Mouse (Mus musculus) erythroblast, adult 5-6 weeks (primary cell): Measurements from ENCODE around the gene Smarcc1. TPM values are rescaled to one million over a fixed set of nuclear protein-coding genes. Genes with fewer than 3 reads are reported as not detected.
"Not testable (repeated sequence)": the region's sequence is repeated elsewhere in the genome, so short reads cannot be mapped to it uniquely, and the experiment has no call there.

Experiments used
- ATAC-seq: replicated peaks from 2 replicates; pipeline ENCODE4 v1.8.0; 2016; ENCODE audit warnings: moderate number of reproducible peaks, mild to moderate bottlenecking, moderate TSS enrichment, inconsistent platforms; ENCODE audit not compliant: poor library complexity, low FRiP score, severe bottlenecking
- total RNA-seq, 2 experiments: library from RNA; stranded (forward) in 1 of 2; stranded (reverse) in 1 of 2; fragments of 150-400 nt in 1 of 2; fragments of 200-764, 138-1000 nt in 1 of 2; gene quantifications; 2 replicates each; pipeline versions ENCODE4 v1.2.3 to v1.2.4; 2015 to 2017; ENCODE audit warnings: low replicate concordance in 2 of 2

Smarcc1 gene
- total RNA-seq, 2 experiments from 2014 or later: 17.6 to 33.6 TPM

GRCm38 (mm10) chr9:110130896-110131524 lies 13.5 kb downstream of the Smarcc1 start:
- 0 out of 2 replicates have a peak, but pooled peaks have one; percentile 24 for ATAC-seq

DNA sequence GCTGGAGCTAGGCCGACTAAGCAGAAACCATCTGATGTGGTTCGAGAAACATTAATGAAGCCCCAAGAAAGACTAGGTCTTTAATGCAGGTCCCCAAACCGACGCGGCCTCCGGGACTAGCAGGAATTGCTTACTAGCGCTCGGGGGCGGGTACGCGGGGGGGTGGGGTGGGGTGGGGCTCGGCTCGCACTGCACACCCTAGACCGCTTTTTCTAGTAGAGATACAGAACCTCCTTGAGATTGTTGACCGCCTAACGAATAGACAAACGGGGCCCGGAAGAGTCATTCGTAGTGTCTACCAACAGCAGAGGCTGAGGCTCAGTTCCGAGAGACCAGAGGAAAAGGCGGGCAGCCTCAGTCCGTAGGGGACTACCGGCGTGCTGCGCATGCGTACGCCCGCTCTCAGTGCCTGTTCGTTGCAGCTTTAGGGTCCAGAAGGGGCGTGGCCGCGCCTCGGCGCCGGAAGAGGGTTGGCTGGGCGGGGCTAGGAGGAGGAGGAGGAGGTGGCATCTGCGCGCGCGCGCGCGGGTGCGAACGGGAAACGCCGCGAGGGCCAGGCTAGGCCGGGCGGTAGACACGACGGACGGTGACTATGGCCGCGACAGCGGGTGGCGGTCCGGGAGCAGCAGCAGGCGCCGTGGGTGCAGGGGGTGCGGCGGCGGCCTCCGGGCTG lies 14.2 kb downstream of the Smarcc1 start:
- ATAC-seq: peak; percentile 97

- no peak for ATAC-seq
Observed at GRCm38 (mm10) chr9:110132201-110132605, 14.7 kb downstream of the Smarcc1 start.

GRCm38 (mm10) chr9:110132921-110133320 lies 15.4 kb downstream of the Smarcc1 start:
- ATAC-seq: no peak

DNA sequence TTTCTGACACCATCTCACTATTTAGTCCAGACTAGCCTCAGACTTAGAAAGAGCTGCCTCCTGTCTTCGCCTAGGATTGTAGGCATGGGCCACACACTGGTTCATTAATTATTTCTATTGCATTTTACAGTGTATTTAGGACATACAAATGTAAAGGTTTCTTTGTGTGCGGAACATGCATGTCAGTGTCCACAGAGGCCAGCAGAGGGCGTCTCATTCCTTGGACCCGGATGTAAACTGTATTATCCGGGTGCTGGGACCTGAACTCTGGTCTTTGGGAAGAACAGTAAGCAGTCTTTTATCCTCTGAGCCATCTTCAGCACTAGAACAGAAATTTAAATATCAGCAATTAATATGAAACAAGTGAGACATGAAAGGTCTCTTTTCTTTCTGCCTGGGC lies 16.7 kb downstream of the Smarcc1 start:
- ATAC-seq: no peak

DNA sequence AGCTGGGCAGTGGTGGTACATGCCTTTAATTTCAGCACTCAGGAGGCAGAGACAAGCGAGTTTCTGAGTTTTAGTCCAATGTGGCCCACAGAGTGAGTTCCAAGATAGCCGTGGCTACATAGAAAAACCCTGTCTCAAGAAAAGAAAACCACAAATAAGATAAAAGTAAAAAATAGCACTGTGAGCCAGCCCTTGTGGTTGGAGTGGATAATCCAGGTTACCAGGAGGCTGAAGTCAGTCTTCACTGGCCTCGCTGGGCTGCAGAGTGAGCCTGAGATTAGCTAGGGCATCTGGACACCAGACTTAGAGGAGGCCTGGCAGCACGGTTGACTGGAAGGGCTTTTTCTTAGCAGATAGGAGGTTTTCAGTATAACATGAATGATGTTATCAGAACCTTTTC lies 21.6 kb downstream of the Smarcc1 start:
- no peak for ATAC-seq

DNA sequence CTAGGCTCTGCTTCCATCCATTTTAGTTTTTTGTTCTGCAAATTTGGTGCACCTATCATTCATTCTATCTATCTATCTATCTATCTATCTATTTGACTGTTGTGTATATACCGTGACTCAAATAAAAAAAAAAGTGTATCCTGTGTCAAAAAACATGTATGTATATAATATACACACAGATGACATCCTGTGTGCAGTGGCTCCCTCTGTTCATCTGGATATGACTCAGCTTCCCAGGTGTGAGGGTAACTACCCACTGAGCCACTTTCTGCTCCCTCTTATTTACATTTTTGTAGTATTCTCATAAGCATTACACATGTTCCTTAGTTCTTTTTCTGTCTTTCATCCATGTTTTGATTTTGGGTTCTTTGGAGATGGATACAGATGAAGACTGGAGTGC lies 24.6 kb downstream of the Smarcc1 start:
- no peak for ATAC-seq

- no peak for ATAC-seq
Observed at GRCm38 (mm10) chr9:110148598-110148997, 31.1 kb downstream of the Smarcc1 start.

- ATAC-seq: no peak
Observed at GRCm38 (mm10) chr9:110159036-110159435, 41.5 kb downstream of the Smarcc1 start.

DNA sequence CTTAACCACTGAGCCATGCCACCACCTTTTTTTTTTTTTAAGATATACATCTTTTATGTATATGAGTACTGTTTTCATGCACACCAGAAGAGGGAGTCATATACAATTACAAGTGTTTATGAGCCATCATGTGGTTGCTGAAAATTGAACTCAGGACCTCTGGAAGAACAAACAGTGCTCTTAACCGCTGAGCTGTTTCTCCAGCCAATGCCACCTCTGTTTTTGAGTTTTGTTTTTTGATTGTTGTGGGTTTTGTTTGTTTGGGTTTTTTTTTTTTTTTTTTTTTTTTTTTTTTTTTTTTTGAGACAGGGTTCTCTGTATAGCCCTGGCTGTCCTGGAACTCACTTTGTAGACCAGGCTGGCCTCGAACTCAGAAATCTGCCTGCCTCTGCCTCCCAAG lies 43.0 kb downstream of the Smarcc1 start:
- ATAC-seq: not testable (repeated sequence)

- no peak for ATAC-seq
Observed at GRCm38 (mm10) chr9:110162441-110162840, 44.9 kb downstream of the Smarcc1 start.

- ATAC-seq: no peak
Observed at GRCm38 (mm10) chr9:110163071-110163470, 45.6 kb downstream of the Smarcc1 start.

GRCm38 (mm10) chr9:110170858-110171257 lies 53.4 kb downstream of the Smarcc1 start:
- ATAC-seq: no peak

GRCm38 (mm10) chr9:110199870-110200269 lies 82.4 kb downstream of the Smarcc1 start:
- ATAC-seq: no peak

GRCm38 (mm10) chr9:110205526-110206404 lies 88.3 kb downstream of the Smarcc1 start:
- ATAC-seq: no peak

DNA sequence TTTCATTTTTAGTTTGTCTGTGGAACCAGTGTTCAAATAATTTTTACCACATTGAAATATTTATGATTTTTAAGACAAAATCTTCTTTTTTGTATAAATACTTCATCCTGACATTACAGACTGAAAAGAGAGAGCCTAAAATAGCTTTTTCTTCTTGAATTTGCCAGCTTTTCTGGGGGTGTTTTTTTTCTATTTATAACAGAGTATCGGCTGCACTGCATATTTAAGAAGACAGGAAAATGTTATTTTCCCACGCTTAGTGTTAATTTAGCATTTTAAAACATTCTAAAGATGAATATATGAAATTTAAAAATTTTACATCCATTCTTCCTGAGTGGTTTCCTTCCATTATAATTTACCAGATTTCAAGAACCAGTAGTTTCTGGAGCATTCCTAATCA lies 88.9 kb downstream of the Smarcc1 start:
- ATAC-seq: no peak

DNA sequence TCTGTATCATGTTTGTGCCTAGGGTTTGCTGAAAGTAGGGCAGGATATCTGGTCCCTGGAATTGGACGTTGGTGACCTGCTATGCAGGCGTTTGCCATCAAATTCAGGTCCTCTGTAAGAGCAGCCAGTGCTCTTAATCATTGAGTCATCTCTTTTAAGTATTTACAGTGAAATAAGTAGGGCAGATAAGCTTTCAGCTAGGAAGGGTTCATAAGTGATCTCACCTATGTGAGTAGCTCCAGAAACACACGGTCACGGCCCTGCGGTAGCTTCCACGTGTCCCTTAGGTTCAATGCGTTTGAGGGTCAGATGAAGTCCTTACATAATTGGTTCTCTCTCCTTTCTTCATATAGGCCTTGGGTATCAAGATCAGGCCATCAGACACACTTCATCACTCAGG lies 90.8 kb downstream of the Smarcc1 start:
- no peak for ATAC-seq

- no peak for ATAC-seq
Observed at GRCm38 (mm10) chr9:110208967-110209366, 91.5 kb downstream of the Smarcc1 start.

- ATAC-seq: no peak
Observed at GRCm38 (mm10) chr9:110224273-110224672, 106.8 kb downstream of the Smarcc1 start.

DNA sequence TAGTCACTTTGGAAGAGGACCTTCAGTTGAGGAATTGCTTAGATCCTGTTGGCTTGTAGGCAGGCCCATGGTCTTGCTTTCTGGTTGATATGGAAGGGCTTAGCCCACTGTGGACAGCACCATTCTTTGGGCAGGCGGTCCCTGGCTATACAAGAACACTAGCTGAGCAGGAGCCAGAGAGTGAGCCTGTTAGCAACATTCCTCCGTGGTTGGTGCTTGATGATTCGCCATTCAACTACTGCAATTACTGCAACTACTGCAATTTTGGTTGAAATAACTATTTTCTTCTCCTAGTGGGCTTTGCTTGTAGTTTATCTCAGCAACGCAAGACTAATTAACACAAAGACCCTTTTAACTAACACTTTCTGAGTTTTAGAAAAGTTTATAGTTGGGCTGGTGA lies 108.7 kb downstream of the Smarcc1 start:
- ATAC-seq: no peak

DNA sequence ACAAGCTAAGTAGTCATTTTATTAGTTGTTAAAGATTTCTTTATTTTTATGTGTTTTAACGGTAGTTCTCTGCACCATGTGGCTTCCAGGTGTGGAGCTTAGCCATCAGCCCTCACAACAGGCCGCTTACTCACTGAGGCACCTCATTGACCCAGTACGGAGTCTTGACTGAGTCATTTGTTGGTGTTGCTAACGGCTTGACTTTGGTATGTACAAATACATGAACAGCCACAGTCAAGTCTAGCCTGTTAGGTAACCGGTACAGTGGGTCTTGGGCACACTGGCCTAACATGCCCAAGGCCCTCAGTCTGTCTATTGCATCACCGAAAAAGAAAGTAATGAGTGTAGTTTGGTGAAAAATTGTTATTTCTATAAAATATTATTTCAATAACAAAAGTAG lies 111.2 kb downstream of the Smarcc1 start:
- ATAC-seq: no peak
